Mouse (Mus musculus) adipocyte (in vitro differentiated cells): ENCODE data around the gene Slc39a11.
"Not testable (repeated sequence)": the region's sequence is repeated elsewhere in the genome, so short reads cannot be mapped to it uniquely, and the experiment has no call there.

ENCODE experiments used
- DNase-seq: peaks from one replicate; pipeline ENCODE4 v3.0.0-alpha.2; 2016; ENCODE audit warnings: low spot score

The Slc39a11 gene

GRCm38 (mm10) chr11:113667704-113668103 is 17.8 kb upstream of the Slc39a11 start:
- no peak for DNase-seq

- no peak for DNase-seq
Measured at GRCm38 (mm10) chr11:113667122-113667521, 17.2 kb upstream of the Slc39a11 start.

- DNase-seq, result no peak
Measured at GRCm38 (mm10) chr11:113666648-113667047, 16.8 kb upstream of the Slc39a11 start.

GRCm38 (mm10) chr11:113666205-113666604 is 16.3 kb upstream of the Slc39a11 start:
- DNase-seq, result no peak

- DNase-seq, result peak; percentile 37
Measured at GRCm38 (mm10) chr11:113664279-113664678, 14.4 kb upstream of the Slc39a11 start.

GRCm38 (mm10) chr11:113661835-113662351 is 12.0 kb upstream of the Slc39a11 start:
- no peak for DNase-seq

- DNase-seq, result no peak
Measured at GRCm38 (mm10) chr11:113660940-113661339, 11.1 kb upstream of the Slc39a11 start.

- not testable (repeated sequence) for DNase-seq
Measured at GRCm38 (mm10) chr11:113660213-113660612, 10.3 kb upstream of the Slc39a11 start.

- DNase-seq, result no peak
Measured at GRCm38 (mm10) chr11:113658763-113659162, 8.9 kb upstream of the Slc39a11 start.

- DNase-seq, result no peak
Measured at GRCm38 (mm10) chr11:113658319-113658718, 8.4 kb upstream of the Slc39a11 start.

- no peak for DNase-seq
Measured at GRCm38 (mm10) chr11:113657221-113657620, 7.3 kb upstream of the Slc39a11 start.

- DNase-seq, result no peak
Measured at GRCm38 (mm10) chr11:113656511-113656932, 6.6 kb upstream of the Slc39a11 start.

GRCm38 (mm10) chr11:113654561-113655270 is 4.8 kb upstream of the Slc39a11 start:
- DNase-seq, result no peak

GRCm38 (mm10) chr11:113654105-113654504 is 4.2 kb upstream of the Slc39a11 start:
- no peak for DNase-seq

GRCm38 (mm10) chr11:113652516-113652915 is 2.6 kb upstream of the Slc39a11 start:
- no peak for DNase-seq

- no peak for DNase-seq
Measured at GRCm38 (mm10) chr11:113651907-113652273, 2.0 kb upstream of the Slc39a11 start.

- no peak for DNase-seq
Measured at GRCm38 (mm10) chr11:113651206-113651906, 1.5 kb upstream of the Slc39a11 start.

- no peak for DNase-seq
Measured at GRCm38 (mm10) chr11:113648690-113649352, 1.1 kb downstream of the Slc39a11 start, which contains the start of gene Cog1. TSS of gene Cog1 (plus strand) at chr11:113649169.

- DNase-seq, result peak; percentile 69
Measured at GRCm38 (mm10) chr11:113648152-113648551, 1.7 kb downstream of the Slc39a11 start.

- DNase-seq, result no peak
Measured at GRCm38 (mm10) chr11:113645181-113645580, 4.7 kb downstream of the Slc39a11 start.

- no peak for DNase-seq
Measured at GRCm38 (mm10) chr11:113638680-113639079, 11.2 kb downstream of the Slc39a11 start.

GRCm38 (mm10) chr11:113634699-113635121 is 15.2 kb downstream of the Slc39a11 start:
- DNase-seq, result no peak

- DNase-seq, result no peak
Measured at GRCm38 (mm10) chr11:113633398-113633797, 16.5 kb downstream of the Slc39a11 start.
